Mouse (Mus musculus) forebrain, embryonic 15.5 days (tissue): ENCODE data around the gene Cyp2j6. TPM values are rescaled to one million over a fixed set of nuclear protein-coding genes. Genes with fewer than 3 reads are reported as not detected.
A peak's percentile ranks its signal among the peaks of the same experiment; 100 is the strongest.
"Not testable (repeated sequence)": the region's sequence is repeated elsewhere in the genome, so short reads cannot be mapped to it uniquely, and the experiment has no call there.

Experiments used
- ATAC-seq: fragments of 200-750 bp; cut with Nextera tagmentation; replicated peaks from 2 replicates; pipeline ENCODE4 v1.8.0; 2017; ENCODE audit warnings: mild to moderate bottlenecking, moderate TSS enrichment, moderate library complexity
- H3K27ac ChIP-seq: fragments of 300-500 bp; sonication (generic); replicated peaks from 2 replicates; pipeline ENCODE4 v1.5.1; 2015; ENCODE audit warnings: mild to moderate bottlenecking, inconsistent platforms
- H3K27me3 ChIP-seq: fragments of 300-500 bp; sonication (generic); 2 replicates; pipeline ENCODE4 v1.6.1; 2015; ENCODE audit warnings: inconsistent platforms
- H3K36me3 ChIP-seq: fragments of 300-500 bp; sonication (generic); 2 replicates; pipeline ENCODE4 v1.6.1; 2015; ENCODE audit warnings: mild to moderate bottlenecking, inconsistent platforms
- H3K4me1 ChIP-seq: fragments of 300-500 bp; sonication (generic); 2 replicates; pipeline ENCODE4 v1.6.1; 2015; ENCODE audit warnings: inconsistent platforms
- H3K4me2 ChIP-seq: fragments of 300-500 bp; sonication (generic); replicated peaks from 2 replicates; pipeline ENCODE4 v1.6.1; 2015; ENCODE audit warnings: mild to moderate bottlenecking, inconsistent platforms
- H3K4me3 ChIP-seq: fragments of 300-500 bp; sonication (generic); 2 replicates; pipeline ENCODE4 v1.5.1; 2015; ENCODE audit warnings: mild to moderate bottlenecking, inconsistent platforms
- H3K9ac ChIP-seq: fragments of 300-500 bp; sonication (generic); replicated peaks from 2 replicates; pipeline ENCODE4 v1.6.1; 2015; ENCODE audit warnings: mild to moderate bottlenecking, inconsistent platforms
- H3K9me3 ChIP-seq: fragments of 300-500 bp; sonication (generic); 2 replicates; pipeline ENCODE4 v1.6.1; 2016; ENCODE audit warnings: inconsistent platforms
- WGBS: fragments of 180-500 bp; shearing (Covaris S2); methylation state at CpG from one replicate; pipeline ENCODE4 v1.1.7; 2015; ENCODE audit warnings: mixed read lengths; 5-methylcytosine and 5-hydroxymethylcytosine counted together
- polyA plus RNA-seq: library from polyadenylated mRNA; unstranded; fragments of >200 nt; fragmentation: Nextera tagmentation; extraction: Ambion mirVana; gene quantifications from 2 replicates; pipeline ENCODE4 v1.2.1, GENCODE M21; 2015

Cyp2j6 gene
- polyA plus RNA-seq = 3.6 and 3.8 TPM in 2 replicates

GRCm38 (mm10) chr4:96553133-96553819 is at the start of gene Cyp2j6:
TSS of gene Cyp2j6 (minus strand) at chr4:96553661.
- Histone ChIP-seq H3K4me3 (peak within 1 kb of the TSS; percentile 58), H3K9me3 (no peaks in the 10 kb centered on the region), H3K9ac (peak within 1 kb of the TSS; percentile 67), H3K4me2 (peak within 1 kb of the TSS; percentile 65), H3K27ac (no peak within 1 kb of the TSS; the same call in 1 of the 2 replicates), H3K27me3 (no peaks in the 10 kb centered on the region), H3K36me3 (no peaks in the 10 kb centered on the region), H3K4me1 (peaks cover 3% of the 10 kb centered on the region; the same call in 1 of the 2 replicates)
- WGBS = under 1% methylated on average over 16 of the region's 16 CpGs
- peak; percentile 95 for ATAC-seq

- peak overlapping the region; percentile 54 for H3K4me2 ChIP-seq
- ATAC-seq = peak; percentile 91
- peak overlapping the region; percentile 68 for H3K27ac ChIP-seq
- H3K9ac ChIP-seq = peak overlapping the region; percentile 52; the same call in 1 of the 2 replicates
- 5% methylated on average over 4 of the region's 4 CpGs for WGBS
- H3K4me3 ChIP-seq = peak overlapping the region; percentile 35
- no peaks in the 10 kb centered on the region for H3K9me3 ChIP-seq
- H3K27me3 ChIP-seq = no peaks in the 10 kb centered on the region
- peaks cover 13% of the 10 kb centered on the region for H3K4me1 ChIP-seq
- H3K36me3 ChIP-seq = no peaks in the 10 kb centered on the region
Observed at GRCm38 (mm10) chr4:96591791-96592150, 38.3 kb upstream of the Cyp2j6 start.

GRCm38 (mm10) chr4:96590911-96591790 is 37.7 kb upstream of the Cyp2j6 start, which contains the start of gene Cyp2j9:
TSS of gene Cyp2j9 (minus strand) at chr4:96591578.
- Histone ChIP-seq H3K9me3 (no peaks in the 10 kb centered on the region), H3K4me2 (peak within 1 kb of the TSS; percentile 54), H3K9ac (peak within 1 kb of the TSS; percentile 52), H3K36me3 (no peaks in the 10 kb centered on the region), H3K27me3 (no peaks in the 10 kb centered on the region), H3K27ac (peak within 1 kb of the TSS; percentile 68), H3K4me1 (peaks cover 13% of the 10 kb centered on the region), H3K4me3 (peak within 1 kb of the TSS; percentile 35)
- 4% methylated on average over 18 of the region's 18 CpGs for WGBS
- ATAC-seq = peak; percentile 95

- no peak for ATAC-seq
- Histone ChIP-seq H3K36me3 (no peaks in the 10 kb centered on the region), H3K9me3 (no peaks in the 10 kb centered on the region), H3K4me1 (no peaks in the 10 kb centered on the region), H3K4me2 (no peak overlapping the region), H3K4me3 (no peak overlapping the region), H3K27me3 (no peaks in the 10 kb centered on the region), H3K27ac (no peak overlapping the region), H3K9ac (no peak overlapping the region)
- WGBS = 50% methylated on average over 1 of the region's 1 CpGs
Observed at GRCm38 (mm10) chr4:96581425-96582088, 28.1 kb upstream of the Cyp2j6 start.

GRCm38 (mm10) chr4:96580351-96580750 is 26.9 kb upstream of the Cyp2j6 start:
- H3K27ac ChIP-seq, H3K4me1 ChIP-seq, ATAC-seq, H3K9ac ChIP-seq, H3K4me3 ChIP-seq, H3K4me2 ChIP-seq, H3K27me3 ChIP-seq, H3K9me3 ChIP-seq, H3K36me3 ChIP-seq: not testable (repeated sequence)
- 56% methylated on average over 6 of the region's 6 CpGs for WGBS

- Histone ChIP-seq H3K27ac (no peak overlapping the region), H3K4me1 (no peaks in the 10 kb centered on the region), H3K36me3 (no peaks in the 10 kb centered on the region), H3K27me3 (no peaks in the 10 kb centered on the region), H3K9ac (no peak overlapping the region), H3K4me2 (no peak overlapping the region), H3K9me3 (no peaks in the 10 kb centered on the region), H3K4me3 (no peak overlapping the region)
- no peak for ATAC-seq
- 39% methylated on average over 3 of the region's 3 CpGs for WGBS
Observed at GRCm38 (mm10) chr4:96569442-96569841, 16.0 kb upstream of the Cyp2j6 start.

- Histone ChIP-seq H3K27ac (no peak overlapping the region), H3K27me3 (no peaks in the 10 kb centered on the region), H3K9ac (no peak overlapping the region), H3K4me1 (no peaks in the 10 kb centered on the region), H3K4me3 (no peak overlapping the region), H3K9me3 (no peaks in the 10 kb centered on the region), H3K36me3 (no peaks in the 10 kb centered on the region), H3K4me2 (no peak overlapping the region)
- ATAC-seq = no peak
- 84% methylated on average over 1 of the region's 1 CpGs for WGBS
Observed at GRCm38 (mm10) chr4:96567988-96568387, 14.5 kb upstream of the Cyp2j6 start.

GRCm38 (mm10) chr4:96565808-96566207 is 12.3 kb upstream of the Cyp2j6 start:
- Histone ChIP-seq H3K4me3 (no peak overlapping the region), H3K9ac (no peak overlapping the region), H3K27me3 (no peaks in the 10 kb centered on the region), H3K9me3 (no peaks in the 10 kb centered on the region), H3K36me3 (no peaks in the 10 kb centered on the region), H3K27ac (no peak overlapping the region), H3K4me1 (no peaks in the 10 kb centered on the region), H3K4me2 (no peak overlapping the region)
- no peak for ATAC-seq

GRCm38 (mm10) chr4:96560464-96560863 is 7.0 kb upstream of the Cyp2j6 start:
- Histone ChIP-seq H3K36me3 (no peaks in the 10 kb centered on the region), H3K27me3 (no peaks in the 10 kb centered on the region), H3K4me1 (no peaks in the 10 kb centered on the region), H3K9ac (no peak overlapping the region), H3K27ac (no peak overlapping the region), H3K9me3 (no peaks in the 10 kb centered on the region), H3K4me2 (no peak overlapping the region), H3K4me3 (no peak overlapping the region)
- WGBS = 79% methylated on average over 1 of the region's 1 CpGs
- no peak for ATAC-seq

GRCm38 (mm10) chr4:96559781-96560180 is 6.3 kb upstream of the Cyp2j6 start:
- Histone ChIP-seq H3K27ac (no peak overlapping the region), H3K27me3 (no peaks in the 10 kb centered on the region), H3K4me2 (no peak overlapping the region), H3K4me3 (no peak overlapping the region), H3K36me3 (no peaks in the 10 kb centered on the region), H3K4me1 (no peaks in the 10 kb centered on the region), H3K9me3 (no peaks in the 10 kb centered on the region), H3K9ac (no peak overlapping the region)
- 79% methylated on average over 1 of the region's 1 CpGs for WGBS
- no peak for ATAC-seq

GRCm38 (mm10) chr4:96551619-96552018 is 1.8 kb downstream of the Cyp2j6 start:
- Histone ChIP-seq H3K27me3 (no peaks in the 10 kb centered on the region), H3K36me3 (no peaks in the 10 kb centered on the region), H3K4me1 (peaks cover 3% of the 10 kb centered on the region; the same call in 1 of the 2 replicates), H3K27ac (no peak overlapping the region), H3K9me3 (no peaks in the 10 kb centered on the region), H3K4me2 (no peak overlapping the region), H3K4me3 (no peak overlapping the region), H3K9ac (no peak overlapping the region)
- ATAC-seq = no peak
- WGBS = 90% methylated on average over 3 of the region's 3 CpGs

GRCm38 (mm10) chr4:96545976-96546375 is 7.5 kb downstream of the Cyp2j6 start:
- Histone ChIP-seq H3K4me2 (no peak overlapping the region), H3K9ac (no peak overlapping the region), H3K9me3 (no peaks in the 10 kb centered on the region), H3K4me3 (no peak overlapping the region), H3K36me3 (no peaks in the 10 kb centered on the region), H3K4me1 (no peaks in the 10 kb centered on the region), H3K27me3 (no peaks in the 10 kb centered on the region), H3K27ac (no peak overlapping the region)
- WGBS = 48% methylated on average over 1 of the region's 1 CpGs
- ATAC-seq = no peak
